Mouse (Mus musculus) kidney, adult 2 months (tissue): ENCODE measurements at regions not wholly inside any gene's neighbourhood (a gene's known extent, or its start where the extent isn't known, plus 50 kb on each side); places are given as distances from the start of the nearest gene placed in this dataset.

Source experiments
- CTCF ChIP-seq: fragments of 200-500 bp; conservative IDR thresholded peaks from 2 replicates; pipeline ENCODE4 v1.5.1; 2011; ENCODE audit warnings: low read depth, mild to moderate bottlenecking, control low read depth, low read length, moderate library complexity, mixed read lengths; ENCODE audit not compliant: insufficient read depth, insufficient read length
- POLR2A ChIP-seq: fragments of 200-500 bp; IDR thresholded peaks from one replicate; pipeline ENCODE4 v1.6.1; 2011; ENCODE audit warnings: low read depth, low read length, control low read depth

DNA sequence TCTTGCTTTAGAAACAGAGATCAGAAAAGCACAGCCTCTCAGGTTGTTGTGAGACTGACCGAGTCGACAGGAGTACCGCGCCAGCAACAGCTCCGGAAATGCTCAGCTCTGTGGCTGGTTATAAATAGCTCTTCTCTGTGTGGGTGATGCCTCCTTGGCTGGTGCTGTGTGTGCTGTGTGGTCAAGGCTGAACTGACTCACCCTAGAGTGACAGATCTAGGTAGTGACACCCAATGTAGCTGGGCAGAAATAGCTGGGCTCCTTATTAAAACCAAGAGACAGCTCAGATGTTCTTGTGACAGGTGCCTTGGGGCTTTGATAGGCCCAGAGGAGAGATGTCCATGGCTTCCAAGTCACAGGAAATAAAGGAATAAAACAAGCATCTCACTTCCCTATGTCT lies 220.7 kb downstream of the 4933412E24Rik start:
- no peak for TF ChIP-seq POLR2A
- no peak for TF ChIP-seq CTCF
